Mouse (Mus musculus) hindbrain, embryonic 11.5 days (tissue): Measurements from ENCODE around the gene Otogl. TPM values are rescaled to one million over a fixed set of nuclear protein-coding genes. Genes with fewer than 3 reads are reported as not detected.

Experiments
- ATAC-seq: fragments of 200-750 bp; cut with Nextera tagmentation; 2 replicates; pipeline ENCODE4 v1.8.0; 2017; ENCODE audit warnings: mild to moderate bottlenecking, moderate TSS enrichment, moderate library complexity; ENCODE audit not compliant: low FRiP score
- DNase-seq: peaks from one replicate; pipeline ENCODE4 v3.0.0-alpha.2; 2015; ENCODE audit warnings: low spot score
- H3K27ac ChIP-seq: fragments of 300-500 bp; sonication (generic); 2 replicates; pipeline ENCODE4 v1.5.1; 2014; ENCODE audit warnings: mild to moderate bottlenecking, low read depth, low read length
- H3K27me3 ChIP-seq: fragments of 300-500 bp; sonication (generic); 2 replicates; pipeline ENCODE4 v1.6.1; 2014; ENCODE audit warnings: mild to moderate bottlenecking, low read length, moderate library complexity, mixed read lengths; ENCODE audit not compliant: control insufficient read depth, insufficient read depth
- H3K36me3 ChIP-seq: fragments of 300-500 bp; sonication (generic); 2 replicates; pipeline ENCODE4 v1.6.1; 2014; ENCODE audit warnings: mild to moderate bottlenecking, low read length, moderate library complexity, mixed read lengths; ENCODE audit not compliant: control insufficient read depth, insufficient read depth
- H3K4me1 ChIP-seq: fragments of 300-500 bp; sonication (generic); replicated peaks from 2 replicates; pipeline ENCODE4 v1.6.1; 2014; ENCODE audit warnings: low read length, mixed read lengths; ENCODE audit not compliant: control insufficient read depth, insufficient read depth
- H3K4me2 ChIP-seq: fragments of 300-500 bp; sonication (generic); replicated peaks from 2 replicates; pipeline ENCODE4 v1.6.1; 2014; ENCODE audit warnings: mild to moderate bottlenecking, low read depth, low read length
- H3K4me3 ChIP-seq: fragments of 300-500 bp; sonication (generic); 2 replicates; pipeline ENCODE4 v1.5.1; 2014; ENCODE audit warnings: low read depth, low read length
- H3K9ac ChIP-seq: fragments of 300-500 bp; sonication (generic); 2 replicates; pipeline ENCODE4 v1.6.1; 2014; ENCODE audit warnings: low read depth, low read length
- H3K9me3 ChIP-seq: fragments of 300-500 bp; sonication (generic); 2 replicates; pipeline ENCODE4 v1.6.1; 2016; ENCODE audit warnings: low read length; ENCODE audit not compliant: control insufficient read depth
- WGBS: fragments of 180-500 bp; shearing (Covaris S2); extraction: QIAGEN DNeasy Blood & Tissue Kit; methylation state at CpG from one replicate; pipeline ENCODE4 v1.1.7; 2014; 5-methylcytosine and 5-hydroxymethylcytosine counted together
- polyA plus RNA-seq: library from polyadenylated mRNA; unstranded; fragments of >200 nt; fragmentation: Nextera tagmentation; extraction: Ambion mirVana; gene quantifications from 2 replicates; pipeline ENCODE4 v1.2.1, GENCODE M21; 2014

Gene Otogl
- polyA plus RNA-seq, 1 experiment from 2014 or later: 0.25 TPM

- WGBS: 94% methylated on average over 4 of the region's 4 CpGs
Observed at GRCm38 (mm10) chr10:107941188-107941900, 29.4 kb upstream of the Otogl start.

GRCm38 (mm10) chr10:107940302-107940701, 28.4 kb upstream of the Otogl start:
- no peak for ATAC-seq
- H3K27ac ChIP-seq: no peak overlapping the region
- no peaks in the 10 kb centered on the region for H3K4me1 ChIP-seq
- no peak for DNase-seq
- H3K9ac ChIP-seq: no peak overlapping the region
- WGBS: 90% methylated on average over 6 of the region's 6 CpGs
- no peaks in the 10 kb centered on the region for H3K36me3 ChIP-seq
- H3K27me3 ChIP-seq: no peaks in the 10 kb centered on the region
- no peak overlapping the region for H3K4me2 ChIP-seq
- H3K9me3 ChIP-seq: no peaks in the 10 kb centered on the region
- no peak overlapping the region for H3K4me3 ChIP-seq

More at GRCm38 (mm10) chr10:107941188-107941900, 29.4 kb upstream of the Otogl start:
- Histone ChIP-seq H3K4me1 (no peaks in the 10 kb centered on the region), H3K9me3 (no peaks in the 10 kb centered on the region), H3K4me2 (no peak overlapping the region), H3K4me3 (no peak overlapping the region), H3K27me3 (no peaks in the 10 kb centered on the region), H3K9ac (no peak overlapping the region), H3K36me3 (no peaks in the 10 kb centered on the region), H3K27ac (no peak overlapping the region)
- ATAC-seq (no peak), DNase-seq (no peak)

GRCm38 (mm10) chr10:107939821-107940220, 27.9 kb upstream of the Otogl start:
- Histone ChIP-seq H3K4me3 (no peak overlapping the region), H3K9ac (no peak overlapping the region), H3K4me1 (no peaks in the 10 kb centered on the region), H3K27me3 (no peaks in the 10 kb centered on the region), H3K27ac (no peak overlapping the region), H3K36me3 (no peaks in the 10 kb centered on the region), H3K9me3 (no peaks in the 10 kb centered on the region), H3K4me2 (no peak overlapping the region)
- DNase-seq (no peak), ATAC-seq (no peak)
- WGBS: 85% methylated on average over 6 of the region's 6 CpGs

- DNase-seq (no peak), ATAC-seq (no peak)
- H3K9ac ChIP-seq: no peak overlapping the region
- no peak overlapping the region for H3K4me2 ChIP-seq
- H3K9me3 ChIP-seq: no peaks in the 10 kb centered on the region
- H3K4me1 ChIP-seq: no peaks in the 10 kb centered on the region
- no peak overlapping the region for H3K4me3 ChIP-seq
- no peaks in the 10 kb centered on the region for H3K27me3 ChIP-seq
- H3K36me3 ChIP-seq: no peaks in the 10 kb centered on the region
- H3K27ac ChIP-seq: no peak overlapping the region
- 91% methylated on average over 3 of the region's 3 CpGs for WGBS
Observed at GRCm38 (mm10) chr10:107934055-107934454, 22.1 kb upstream of the Otogl start.

GRCm38 (mm10) chr10:107933527-107933926, 21.6 kb upstream of the Otogl start:
- DNase-seq (no peak), ATAC-seq (no peak)
- WGBS: 92% methylated on average over 1 of the region's 1 CpGs
- no peak overlapping the region for H3K9ac ChIP-seq
- no peak overlapping the region for H3K4me3 ChIP-seq
- no peak overlapping the region for H3K4me2 ChIP-seq
- no peaks in the 10 kb centered on the region for H3K4me1 ChIP-seq
- no peaks in the 10 kb centered on the region for H3K36me3 ChIP-seq
- H3K27me3 ChIP-seq: no peaks in the 10 kb centered on the region
- H3K9me3 ChIP-seq: no peaks in the 10 kb centered on the region
- H3K27ac ChIP-seq: no peak overlapping the region

GRCm38 (mm10) chr10:107931833-107932828, 20.2 kb upstream of the Otogl start:
- no peaks in the 10 kb centered on the region for H3K36me3 ChIP-seq
- H3K4me1 ChIP-seq: no peaks in the 10 kb centered on the region
- no peak overlapping the region for H3K27ac ChIP-seq
- no peaks in the 10 kb centered on the region for H3K27me3 ChIP-seq
- H3K4me2 ChIP-seq: 0 out of 2 replicates have a peak overlapping the region, but pooled peaks have one; percentile 7
- 26% methylated on average over 10 of the region's 10 CpGs for WGBS
- H3K9me3 ChIP-seq: no peaks in the 10 kb centered on the region
- 0 out of 2 replicates have a peak overlapping the region, but pooled peaks have one; percentile 11 for H3K9ac ChIP-seq
- ATAC-seq (peak; percentile 76), DNase-seq (peak; percentile 47)
- H3K4me3 ChIP-seq: no peak overlapping the region

- H3K9me3 ChIP-seq: no peaks in the 10 kb centered on the region
- H3K36me3 ChIP-seq: no peaks in the 10 kb centered on the region
- no peak overlapping the region for H3K9ac ChIP-seq
- no peak overlapping the region for H3K4me2 ChIP-seq
- WGBS: 80% methylated on average over 7 of the region's 7 CpGs
- no peak overlapping the region for H3K4me3 ChIP-seq
- ATAC-seq: no peak
- no peaks in the 10 kb centered on the region for H3K27me3 ChIP-seq
- DNase-seq: no peak
- H3K4me1 ChIP-seq: no peaks in the 10 kb centered on the region
- no peak overlapping the region for H3K27ac ChIP-seq
Observed at GRCm38 (mm10) chr10:107930471-107931021, 18.6 kb upstream of the Otogl start.

- DNase-seq (no peak), ATAC-seq (no peak)
- no peaks in the 10 kb centered on the region for H3K4me1 ChIP-seq
- no peaks in the 10 kb centered on the region for H3K27me3 ChIP-seq
- no peaks in the 10 kb centered on the region for H3K36me3 ChIP-seq
- H3K4me2 ChIP-seq: no peak overlapping the region
- no peak overlapping the region for H3K27ac ChIP-seq
- no peak overlapping the region for H3K4me3 ChIP-seq
- no peaks in the 10 kb centered on the region for H3K9me3 ChIP-seq
- H3K9ac ChIP-seq: no peak overlapping the region
Observed at GRCm38 (mm10) chr10:107925306-107925705, 13.4 kb upstream of the Otogl start.
